Mouse (Mus musculus): Measurements from ENCODE around the gene Wsb2.
"Not testable (repeated sequence)": the region's sequence is repeated elsewhere in the genome, so short reads cannot be mapped to it uniquely, and the experiment has no call there.

The Wsb2 gene

GRCm38 (mm10) chr5:117357478-117358247, 559 bp downstream of the Wsb2 start:
- peak; percentile 51 for DNase-seq

GRCm38 (mm10) chr5:117358248-117358630, 1.1 kb downstream of the Wsb2 start:
- no peak for DNase-seq

GRCm38 (mm10) chr5:117358725-117359124, 1.6 kb downstream of the Wsb2 start:
- peak; percentile 89 for DNase-seq

- DNase-seq: peak; percentile 46
These were observed 2.6 kb downstream of the Wsb2 start for GRCm38 (mm10) chr5:117359497-117360227.

GRCm38 (mm10) chr5:117360228-117360515, 3.1 kb downstream of the Wsb2 start:
- DNase-seq: peak; percentile 68

- peak; percentile 63 for DNase-seq
These were observed 3.8 kb downstream of the Wsb2 start for GRCm38 (mm10) chr5:117360631-117361541.

GRCm38 (mm10) chr5:117361590-117361989, 4.5 kb downstream of the Wsb2 start:
- DNase-seq: no peak

GRCm38 (mm10) chr5:117363066-117363782, 6.1 kb downstream of the Wsb2 start:
- peak; percentile 63 for DNase-seq

- DNase-seq: no peak
These were observed 7.7 kb downstream of the Wsb2 start for GRCm38 (mm10) chr5:117364821-117365220.

GRCm38 (mm10) chr5:117365904-117366561, 8.9 kb downstream of the Wsb2 start:
- no peak for DNase-seq

- DNase-seq: peak; percentile 51
These were observed 10.1 kb downstream of the Wsb2 start for GRCm38 (mm10) chr5:117367206-117367605.

GRCm38 (mm10) chr5:117370592-117370991, 13.5 kb downstream of the Wsb2 start:
- DNase-seq: peak; percentile 67

GRCm38 (mm10) chr5:117373418-117373817, 16.3 kb downstream of the Wsb2 start:
- no peak for DNase-seq

- no peak for DNase-seq
These were observed 17.4 kb downstream of the Wsb2 start for GRCm38 (mm10) chr5:117374372-117375049.

GRCm38 (mm10) chr5:117376331-117376761, 19.2 kb downstream of the Wsb2 start:
- DNase-seq: no peak

- DNase-seq: not testable (repeated sequence)
These were observed 20.6 kb downstream of the Wsb2 start for GRCm38 (mm10) chr5:117377731-117378130.

GRCm38 (mm10) chr5:117380199-117380598, 23.1 kb downstream of the Wsb2 start:
- DNase-seq: no peak

- DNase-seq: no peak
These were observed 24.7 kb downstream of the Wsb2 start for GRCm38 (mm10) chr5:117381785-117382184.

GRCm38 (mm10) chr5:117383198-117383597, 26.1 kb downstream of the Wsb2 start:
- no peak for DNase-seq

- DNase-seq: peak; percentile 74
These were observed 31.2 kb downstream of the Wsb2 start for GRCm38 (mm10) chr5:117388296-117388751.

- DNase-seq: peak; percentile 98
These were observed 31.8 kb downstream of the Wsb2 start, which contains the start of gene Rfc5 for GRCm38 (mm10) chr5:117388877-117389276. Gene Rfc5 (minus strand): TSS chr5:117389047.

Measured in kidney, postnatal 10 days (tissue).